Mouse (Mus musculus) lung, adult 2 months (tissue): Measurements from ENCODE around the gene Arhgef2. TPM values are rescaled to one million over a fixed set of nuclear protein-coding genes. Genes with fewer than 3 reads are reported as not detected.

ENCODE experiments used
- DNase-seq: peaks from one replicate; pipeline ENCODE4 v3.0.0; 2022
- H3K4me1 ChIP-seq: fragments of 200-500 bp; 2 replicates; pipeline ENCODE4 v1.6.1; 2011; ENCODE audit warnings: low read length; ENCODE audit not compliant: control insufficient read depth, insufficient read depth
- H3K4me3 ChIP-seq: fragments of 200-500 bp; replicated peaks from 2 replicates; pipeline ENCODE3; 2011; ENCODE audit warnings: low read depth, mild to moderate bottlenecking, control low read depth, low read length; ENCODE audit errors: extremely low read depth
- CTCF ChIP-seq: fragments of 200-500 bp; IDR thresholded peaks from 2 replicates; pipeline ENCODE4 v1.5.1; 2011; ENCODE audit warnings: mild to moderate bottlenecking, low read length, control low read depth; ENCODE audit not compliant: insufficient read depth
- POLR2A ChIP-seq: fragments of 200-500 bp; IDR thresholded peaks from 2 replicates; pipeline ENCODE4 v1.6.1; 2011; ENCODE audit warnings: low read depth, mild to moderate bottlenecking, control low read depth, low read length, borderline replicate concordance; ENCODE audit errors: extremely low read depth
- WGBS: fragments of 180-500 bp; shearing (Covaris S2); methylation state at CpG from one replicate; pipeline ENCODE4 v1.1.7; 2018; 5-methylcytosine and 5-hydroxymethylcytosine counted together
- polyA plus RNA-seq: library from polyadenylated mRNA; depleted of rRNA; stranded (reverse); fragments of >200 nt; gene quantifications from 2 replicates; pipeline ENCODE4 v1.2.3, GENCODE M21; 2012

The Arhgef2 gene
- polyA plus RNA-seq, 1 experiment, result 233 TPM

GRCm38 (mm10) chr3:88653516-88654370 is 48.0 kb downstream of the Arhgef2 start:
- Histone ChIP-seq H3K4me1 (peaks cover 12% of the 10 kb centered on the region), H3K4me3 (no peak overlapping the region)
- no peak for TF ChIP-seq POLR2A
- TF ChIP-seq CTCF, result no peak
- no peak for DNase-seq
- 59% methylated on average over 6 of the region's 6 CpGs for WGBS

- TF ChIP-seq POLR2A, result no peak
- TF ChIP-seq CTCF, result no peak
- no peak overlapping the region for H3K4me3 ChIP-seq
- peaks cover 12% of the 10 kb centered on the region for H3K4me1 ChIP-seq
- no peak for DNase-seq
- WGBS, result 34% methylated on average over 4 of the region's 4 CpGs
Observed at GRCm38 (mm10) chr3:88654621-88655020, 48.9 kb downstream of the Arhgef2 start.

GRCm38 (mm10) chr3:88655619-88656018 is 49.9 kb downstream of the Arhgef2 start:
- Histone ChIP-seq H3K4me3 (no peak overlapping the region), H3K4me1 (peaks cover 12% of the 10 kb centered on the region)
- no peak for DNase-seq
- TF ChIP-seq POLR2A (no peak), CTCF (no peak)
- WGBS, result 87% methylated on average over 8 of the region's 8 CpGs

GRCm38 (mm10) chr3:88658441-88659127 is 52.8 kb downstream of the Arhgef2 start:
- 60% methylated on average over 5 of the region's 5 CpGs for WGBS
- no peak overlapping the region for H3K4me3 ChIP-seq
- DNase-seq, result no peak
- H3K4me1 ChIP-seq, result peaks cover 10% of the 10 kb centered on the region
- no peak for TF ChIP-seq POLR2A
- TF ChIP-seq CTCF, result no peak

GRCm38 (mm10) chr3:88659798-88660197 is 54.0 kb downstream of the Arhgef2 start:
- TF ChIP-seq POLR2A (no peak), CTCF (no peak)
- H3K4me3 ChIP-seq, result no peak overlapping the region
- no peak for DNase-seq
- 44% methylated on average over 6 of the region's 6 CpGs for WGBS
- H3K4me1 ChIP-seq, result peaks cover 3% of the 10 kb centered on the region

- DNase-seq, result no peak
- no peak for TF ChIP-seq POLR2A
- no peak for TF ChIP-seq CTCF
- Histone ChIP-seq H3K4me1 (no peaks in the 10 kb centered on the region), H3K4me3 (no peak overlapping the region)
- 46% methylated on average over 4 of the region's 4 CpGs for WGBS
Observed at GRCm38 (mm10) chr3:88664095-88664494, 58.3 kb downstream of the Arhgef2 start.

- no peaks in the 10 kb centered on the region for H3K4me1 ChIP-seq
- WGBS, result 5% methylated on average over 11 of the region's 11 CpGs
- no peak overlapping the region for H3K4me3 ChIP-seq
- TF ChIP-seq CTCF (peak; percentile 67), POLR2A (no peak)
- peak; percentile 50 for DNase-seq
Observed at GRCm38 (mm10) chr3:88677399-88677798, 71.6 kb downstream of the Arhgef2 start.

- DNase-seq, result no peak
- TF ChIP-seq CTCF (no peak), POLR2A (no peak)
- Histone ChIP-seq H3K4me1 (peaks cover 7% of the 10 kb centered on the region), H3K4me3 (no peak overlapping the region)
- WGBS, result 88% methylated on average over 2 of the region's 2 CpGs
Observed at GRCm38 (mm10) chr3:88683814-88684213, 78.0 kb downstream of the Arhgef2 start.

- TF ChIP-seq CTCF (no peak), POLR2A (no peak)
- no peak for DNase-seq
- H3K4me1 ChIP-seq, result peaks cover 7% of the 10 kb centered on the region
- 41% methylated on average over 8 of the region's 8 CpGs for WGBS
- H3K4me3 ChIP-seq, result peak overlapping the region; percentile 67
Observed at GRCm38 (mm10) chr3:88684236-88684979, 78.6 kb downstream of the Arhgef2 start.
